Mouse (Mus musculus) C2C12 (cell line): ENCODE data around the gene Insm1. TPM values are rescaled to one million over a fixed set of nuclear protein-coding genes. Genes with fewer than 3 reads are reported as not detected.

ENCODE experiments used
- H3K27me3 ChIP-seq: one replicate; pipeline ENCODE4 v1.6.1; 2011; ENCODE audit not compliant: control insufficient read depth, insufficient read depth, insufficient read length
- H3K36me3 ChIP-seq: one replicate; pipeline ENCODE4 v1.6.1; 2011; ENCODE audit not compliant: control insufficient read depth, insufficient read depth
- H3K4me3 ChIP-seq: one replicate; pipeline ENCODE4 v1.5.1; 2011; ENCODE audit warnings: mild to moderate bottlenecking, control low read depth; ENCODE audit not compliant: poor library complexity, insufficient read depth, severe bottlenecking
- H3K79me2 ChIP-seq: one replicate; pipeline ENCODE4 v1.6.1; 2011; ENCODE audit not compliant: control insufficient read depth, insufficient read depth
- H3K79me3 ChIP-seq: one replicate; pipeline ENCODE4 v1.6.1; 2011; ENCODE audit warnings: low read depth, control low read depth
- H3ac ChIP-seq: one replicate; pipeline ENCODE3; 2011; ENCODE audit warnings: low read depth; ENCODE audit not compliant: control insufficient read depth, insufficient read length
- CEBPB ChIP-seq: IDR thresholded peaks from one replicate; pipeline ENCODE4 v1.6.1; 2011; ENCODE audit warnings: low read depth, mild to moderate bottlenecking, control low read depth, moderate library complexity
- CTCF ChIP-seq: IDR thresholded peaks from one replicate; pipeline ENCODE4 v1.5.1; 2011; ENCODE audit not compliant: control insufficient read depth, insufficient read depth, insufficient read length
- FOSL1 ChIP-seq: IDR thresholded peaks from one replicate; pipeline ENCODE4 v1.8.0; 2011; ENCODE audit warnings: mild to moderate bottlenecking, low read length; ENCODE audit not compliant: poor library complexity, insufficient read depth, severe bottlenecking
- MAX ChIP-seq: IDR thresholded peaks from one replicate; pipeline ENCODE4 v1.6.1; 2011; ENCODE audit warnings: mild to moderate bottlenecking, control low read depth
- MYOD1 ChIP-seq: IDR thresholded peaks from one replicate; pipeline ENCODE4 v1.6.1; 2011; ENCODE audit warnings: low read depth; ENCODE audit not compliant: control insufficient read depth, insufficient read length
- MYOG ChIP-seq: IDR thresholded peaks from one replicate; pipeline ENCODE4 v1.6.1; 2011; ENCODE audit not compliant: control insufficient read depth, insufficient read length; ENCODE audit errors: extremely low read depth
- USF1 ChIP-seq: IDR thresholded peaks from one replicate; pipeline ENCODE4 v1.6.1; 2011; ENCODE audit warnings: low read depth, mild to moderate bottlenecking, control low read depth, moderate library complexity
- polyA plus RNA-seq: library from polyadenylated mRNA; unstranded; fragments of >200 nt; fragmentation: generic; extraction: Trizol; gene quantifications from one replicate; pipeline ENCODE4 v1.2.1, GENCODE M21; 2012; ENCODE audit warnings: missing spikeins

Gene Insm1
- polyA plus RNA-seq, 1 experiment: not detected

DNA sequence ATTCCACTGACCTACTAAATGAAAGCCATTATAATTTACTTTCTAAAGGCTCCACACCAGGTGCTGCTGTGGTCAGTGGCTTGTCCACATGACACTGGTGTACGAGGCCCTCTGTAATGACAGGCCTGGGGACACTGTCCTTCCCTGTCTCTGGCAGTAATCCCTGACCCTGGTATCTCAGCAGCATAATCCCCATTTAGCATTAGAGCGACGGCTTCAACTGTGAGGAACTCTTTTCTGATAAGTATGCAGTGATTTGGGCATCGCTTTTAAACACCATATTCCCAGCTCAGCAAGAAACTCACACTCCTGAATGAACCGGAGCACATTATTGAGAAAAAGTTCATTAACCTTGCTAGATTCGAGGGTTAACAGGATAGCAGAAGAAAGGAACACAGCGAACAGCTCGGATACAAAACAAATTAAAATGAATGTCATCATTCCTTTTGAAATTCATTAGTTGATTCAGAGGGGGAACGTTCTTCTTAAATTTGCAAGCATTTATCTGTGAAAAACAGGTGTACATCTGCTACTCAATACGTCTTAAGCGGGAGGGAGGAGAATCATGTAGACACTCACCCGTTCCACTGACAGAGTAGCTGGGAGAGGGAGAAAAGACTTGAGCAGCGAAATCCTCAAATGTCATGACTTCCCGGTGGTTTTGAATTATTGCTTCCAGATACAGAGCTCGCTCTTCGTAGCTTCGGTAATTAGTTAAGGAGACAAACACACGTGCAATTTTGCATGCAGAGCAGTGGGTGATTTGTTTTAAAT lies 38.3 kb downstream of the Insm1 start:
- Histone ChIP-seq H3K79me3 (no peaks in the 10 kb centered on the region), H3K36me3 (no peaks in the 10 kb centered on the region), H3K27me3 (no peaks in the 10 kb centered on the region), H3K79me2 (no peaks in the 10 kb centered on the region), H3ac (no peak overlapping the region), H3K4me3 (no peak overlapping the region)
- TF ChIP-seq FOSL1 (no peak), MAX (no peak), CTCF (no peak), CEBPB (no peak), USF1 (no peak), MYOG (no peak), MYOD1 (no peak)

DNA sequence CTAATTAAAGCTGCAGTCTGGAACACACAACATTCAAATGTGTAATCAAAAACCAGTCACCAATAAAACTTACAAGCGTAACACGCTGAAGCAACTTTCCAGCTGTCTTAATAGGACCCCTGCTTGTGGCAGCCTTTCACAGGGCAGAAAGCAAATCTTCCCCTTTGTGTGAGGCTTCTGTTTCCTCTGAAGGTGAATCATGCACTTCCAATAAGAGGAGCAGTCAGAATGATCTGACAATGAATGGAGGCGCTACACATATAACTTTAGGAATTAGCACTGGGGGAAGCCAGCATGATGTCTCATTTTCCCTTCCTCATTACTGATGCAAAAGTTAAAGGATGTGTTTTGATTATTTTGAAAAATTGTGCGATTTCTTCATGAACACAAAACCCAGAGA lies 39.4 kb downstream of the Insm1 start:
- no peaks in the 10 kb centered on the region for H3K27me3 ChIP-seq
- no peaks in the 10 kb centered on the region for H3K79me3 ChIP-seq
- no peaks in the 10 kb centered on the region for H3K79me2 ChIP-seq
- no peak overlapping the region for H3ac ChIP-seq
- TF ChIP-seq MAX (no peak), CTCF (no peak), FOSL1 (no peak), MYOG (no peak), CEBPB (no peak), USF1 (no peak), MYOD1 (no peak)
- H3K4me3 ChIP-seq: no peak overlapping the region
- H3K36me3 ChIP-seq: no peaks in the 10 kb centered on the region

DNA sequence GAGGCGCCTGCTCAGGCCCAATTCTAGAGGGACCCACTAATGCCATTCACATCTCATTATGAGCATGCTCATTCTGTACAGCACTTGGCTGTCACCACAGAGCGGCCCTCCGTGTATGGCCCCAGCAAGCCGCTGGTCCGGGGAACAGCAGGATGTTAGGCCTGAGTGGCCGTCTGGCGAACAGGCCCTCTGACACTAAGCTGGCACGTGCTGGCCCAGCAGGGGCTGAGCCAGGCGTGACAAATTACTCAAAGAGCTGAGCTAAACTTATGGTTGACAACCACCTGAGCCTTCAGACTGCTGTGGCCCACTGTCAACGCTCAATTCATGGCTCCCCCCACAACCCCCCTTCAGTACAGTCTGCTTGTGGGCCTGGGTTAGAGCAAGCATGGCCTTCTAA lies 40.5 kb downstream of the Insm1 start:
- Histone ChIP-seq H3K4me3 (no peak overlapping the region), H3K36me3 (no peaks in the 10 kb centered on the region), H3K27me3 (no peaks in the 10 kb centered on the region), H3K79me2 (no peaks in the 10 kb centered on the region), H3ac (no peak overlapping the region), H3K79me3 (no peaks in the 10 kb centered on the region)
- no peak for TF ChIP-seq CTCF
- TF ChIP-seq CEBPB: no peak
- TF ChIP-seq MYOD1: no peak
- no peak for TF ChIP-seq FOSL1
- TF ChIP-seq MAX: no peak
- TF ChIP-seq MYOG: no peak
- no peak for TF ChIP-seq USF1

DNA sequence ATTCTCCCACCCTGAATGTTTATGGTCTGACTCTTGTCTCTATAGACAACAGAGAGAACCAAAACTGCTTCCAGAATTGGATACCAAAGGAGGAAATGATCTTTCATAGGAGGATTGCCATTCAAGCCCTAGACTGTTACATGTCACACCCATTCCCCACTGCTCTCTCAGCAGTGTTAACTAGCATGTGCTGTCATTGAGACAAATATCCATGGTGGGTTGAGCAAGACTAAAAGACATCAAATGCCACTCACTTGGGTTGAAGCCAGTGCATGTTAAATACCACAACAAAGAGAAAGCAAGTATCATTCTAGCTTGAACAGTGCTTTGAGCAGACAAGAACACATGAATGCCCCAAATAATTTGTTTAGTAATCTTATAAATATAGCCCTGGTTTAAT lies 41.2 kb downstream of the Insm1 start:
- H3K79me2 ChIP-seq: no peaks in the 10 kb centered on the region
- no peaks in the 10 kb centered on the region for H3K36me3 ChIP-seq
- no peaks in the 10 kb centered on the region for H3K79me3 ChIP-seq
- no peak overlapping the region for H3ac ChIP-seq
- TF ChIP-seq CEBPB: no peak
- TF ChIP-seq CTCF: no peak
- TF ChIP-seq MAX: no peak
- TF ChIP-seq FOSL1: no peak
- no peak for TF ChIP-seq MYOD1
- no peak for TF ChIP-seq USF1
- TF ChIP-seq MYOG: no peak
- no peak overlapping the region for H3K4me3 ChIP-seq
- no peaks in the 10 kb centered on the region for H3K27me3 ChIP-seq

DNA sequence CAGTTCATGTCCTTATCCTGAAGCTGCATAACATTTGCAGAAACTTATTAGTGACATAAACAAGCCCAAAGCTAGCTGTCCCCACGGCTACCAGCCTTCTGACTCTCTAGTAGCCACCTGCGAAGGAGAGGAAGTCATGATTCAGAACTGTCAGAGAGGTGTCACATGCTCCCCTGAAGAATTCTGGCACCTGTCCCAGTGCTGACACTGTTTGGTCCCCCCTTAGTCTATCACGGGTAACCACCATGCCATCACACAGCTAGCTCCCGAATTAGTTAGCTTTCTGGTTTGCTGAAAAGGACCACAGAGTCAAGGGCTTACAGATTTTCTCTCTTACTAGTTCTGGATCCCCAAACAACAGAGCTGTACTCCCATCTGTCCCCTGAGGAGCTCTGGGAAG lies 43.3 kb downstream of the Insm1 start:
- Histone ChIP-seq H3K36me3 (no peaks in the 10 kb centered on the region), H3ac (no peak overlapping the region), H3K79me2 (no peaks in the 10 kb centered on the region), H3K79me3 (no peaks in the 10 kb centered on the region), H3K4me3 (no peak overlapping the region), H3K27me3 (no peaks in the 10 kb centered on the region)
- TF ChIP-seq MAX: no peak
- no peak for TF ChIP-seq USF1
- no peak for TF ChIP-seq FOSL1
- no peak for TF ChIP-seq MYOD1
- no peak for TF ChIP-seq CTCF
- no peak for TF ChIP-seq MYOG
- TF ChIP-seq CEBPB: no peak

DNA sequence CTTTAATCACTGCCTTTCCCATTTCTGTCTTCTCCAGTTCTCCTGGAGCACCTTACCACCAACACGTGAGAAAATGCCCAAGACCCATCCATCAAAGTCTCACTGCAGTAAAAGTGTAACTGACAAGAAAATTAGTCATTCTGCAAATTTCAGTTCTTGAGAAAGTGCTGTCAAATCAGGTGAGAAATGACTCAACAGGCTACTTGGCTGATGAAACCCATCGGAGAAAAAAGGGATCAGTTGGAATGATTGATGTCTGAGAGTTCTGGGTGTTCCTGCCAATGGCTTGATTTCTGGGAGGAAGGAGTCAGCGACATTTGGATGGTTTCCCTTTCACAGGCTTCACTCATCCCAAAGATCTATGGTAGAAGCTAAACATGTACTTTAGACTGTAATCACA lies 44.8 kb downstream of the Insm1 start:
- no peak overlapping the region for H3ac ChIP-seq
- H3K4me3 ChIP-seq: no peak overlapping the region
- H3K79me3 ChIP-seq: no peaks in the 10 kb centered on the region
- TF ChIP-seq USF1 (no peak), CEBPB (no peak), FOSL1 (no peak), MYOD1 (no peak), MAX (no peak), CTCF (no peak), MYOG (no peak)
- no peaks in the 10 kb centered on the region for H3K27me3 ChIP-seq
- no peaks in the 10 kb centered on the region for H3K36me3 ChIP-seq
- H3K79me2 ChIP-seq: no peaks in the 10 kb centered on the region
